Mouse (Mus musculus): ENCODE data around the gene Slco3a1. TPM values are rescaled to one million over a fixed set of nuclear protein-coding genes. Genes with fewer than 3 reads are reported as not detected.

Slco3a1 gene
- total RNA-seq (2023): 142 TPM

GRCm38 (mm10) chr7:74554608-74555311 lies at the start of gene Slco3a1:
Slco3a1 (minus strand) TSS chr7:74554780.

